9 mouse cellular contexts compared by ENCODE assay signal in genomic region chr1:82288421-82288990, GRCm38 (mm10). TPM values are rescaled to one million over a fixed set of nuclear protein-coding genes. Genes with fewer than 3 reads are reported as not detected.
DNase-seq lines count a peak whose midpoint lies in the region; ATAC-seq lines count a peak whose summit lies in the region.
"Had no signal": no experiment of that assay in that cellular context is flagged by ENCODE, and none has a peak within 500 bp of the region (broad histone marks: within the 10 kb centered on the region; RNA-seq: fewer than 3 reads in every experiment).

No protein-coding gene starts in this region.

- 95% methylated on average over 18 of the region's 18 CpGs for WGBS in embryonic facial prominence, embryonic 12.5 days
- WGBS in heart, embryonic 13.5 days: 70% methylated on average over 18 of the region's 18 CpGs
- WGBS in limb, embryonic 13.5 days: 94% methylated on average over 18 of the region's 18 CpGs
- WGBS in stomach, embryonic 15.5 days: 88% methylated on average over 18 of the region's 18 CpGs

- no peak for ATAC-seq in embryonic facial prominence, embryonic 12.5 days (ENCODE audit: insufficient number of reproducible peaks, insufficient read depth, low FRiP score, low TSS enrichment)
- ATAC-seq in heart, embryonic 13.5 days (ENCODE audit: extremely low read depth, insufficient number of reproducible peaks, low FRiP score, low TSS enrichment): no peak
- ATAC-seq in limb, embryonic 13.5 days (ENCODE audit: low FRiP score, low read depth): no peak
- no peak for ATAC-seq in stomach, embryonic 15.5 days (ENCODE audit: insufficient read depth, low FRiP score, low read depth)
- ATAC-seq: Patski had no signal

- H3K27ac ChIP-seq in embryonic facial prominence, embryonic 12.5 days: no peak overlapping the region
- peak overlapping the region; percentile 98 for H3K27ac ChIP-seq in heart, embryonic 13.5 days (replicated peaks)
- no peak overlapping the region for H3K27ac ChIP-seq in limb, embryonic 13.5 days
- no peak overlapping the region for H3K27ac ChIP-seq in stomach, embryonic 15.5 days

- no peaks in the 10 kb centered on the region for H3K27me3 ChIP-seq in embryonic facial prominence, embryonic 12.5 days
- peaks cover 29% of the 10 kb centered on the region for H3K27me3 ChIP-seq in heart, embryonic 13.5 days (replicated peaks)
- no peaks in the 10 kb centered on the region for H3K27me3 ChIP-seq in limb, embryonic 13.5 days
- H3K27me3 ChIP-seq in stomach, embryonic 15.5 days (replicated peaks): no peaks in the 10 kb centered on the region
- H3K27me3 ChIP-seq: Patski had no signal

- H3K9me3 ChIP-seq in embryonic facial prominence, embryonic 12.5 days: no peaks in the 10 kb centered on the region
- no peaks in the 10 kb centered on the region for H3K9me3 ChIP-seq in heart, embryonic 13.5 days
- H3K9me3 ChIP-seq in limb, embryonic 13.5 days: peaks cover 5% of the 10 kb centered on the region; the same call in 1 of the 2 replicates
- no peaks in the 10 kb centered on the region for H3K9me3 ChIP-seq in stomach, embryonic 15.5 days

- peaks cover 46% of the 10 kb centered on the region for H3K4me1 ChIP-seq in embryonic facial prominence, embryonic 12.5 days
- H3K4me1 ChIP-seq in heart, embryonic 13.5 days: peaks cover 40% of the 10 kb centered on the region
- H3K4me1 ChIP-seq in limb, embryonic 13.5 days: peaks cover 46% of the 10 kb centered on the region
- H3K4me1 ChIP-seq in stomach, embryonic 15.5 days: peaks cover 40% of the 10 kb centered on the region

- peaks cover 26% of the 10 kb centered on the region for H3K36me3 ChIP-seq in embryonic facial prominence, embryonic 12.5 days
- peaks cover 25% of the 10 kb centered on the region for H3K36me3 ChIP-seq in heart, embryonic 13.5 days
- peaks cover 26% of the 10 kb centered on the region for H3K36me3 ChIP-seq in limb, embryonic 13.5 days
- peaks cover 7% of the 10 kb centered on the region; the same call in 1 of the 2 replicates for H3K36me3 ChIP-seq in stomach, embryonic 15.5 days

- peak; percentile 22 for DNase-seq in layer of hippocampus, adult 9-11 months
- no peak for DNase-seq in layer of hippocampus, adult 9-10 months (ENCODE audit: low spot score)
- DNase-seq in natural killer cell, adult 2 months (ENCODE audit: low spot score in 2 of 2): no peak
- DNase-seq in yolk sac, embryonic 10.5 days (ENCODE audit: low spot score): no peak

- H3K4me3 ChIP-seq in embryonic facial prominence, embryonic 12.5 days: peak overlapping the region; percentile 74
- H3K4me3 ChIP-seq in heart, embryonic 13.5 days: peak overlapping the region; percentile 80
- peak overlapping the region; percentile 75 for H3K4me3 ChIP-seq in limb, embryonic 13.5 days
- peak overlapping the region; percentile 71; the same call in 1 of the 2 replicates for H3K4me3 ChIP-seq in stomach, embryonic 15.5 days (replicated peaks)

- peak overlapping the region; percentile 75 for H3K4me2 ChIP-seq in embryonic facial prominence, embryonic 12.5 days (replicated peaks)
- H3K4me2 ChIP-seq in heart, embryonic 13.5 days: peak overlapping the region; percentile 72
- H3K4me2 ChIP-seq in limb, embryonic 13.5 days (replicated peaks): peak overlapping the region; percentile 92
- peak overlapping the region; percentile 88 for H3K4me2 ChIP-seq in stomach, embryonic 15.5 days

- H3K9ac ChIP-seq in embryonic facial prominence, embryonic 12.5 days: no peak overlapping the region
- H3K9ac ChIP-seq in heart, embryonic 13.5 days: peak overlapping the region; percentile 95
- peak overlapping the region; percentile 84; the same call in 1 of the 2 replicates for H3K9ac ChIP-seq in limb, embryonic 13.5 days
- H3K9ac ChIP-seq in stomach, embryonic 15.5 days: no peak overlapping the region

RNA-seq across cellular contexts. Expression of gene Irs1, which starts 2.7 kb away (rescaled TPM):
- 14.0 and 14.7 TPM in 2 replicates for polyA plus RNA-seq in embryonic facial prominence, embryonic 12.5 days (2016; fragmentation: Nextera tagmentation; extraction: Ambion mirVana)
- 9.3 and 9.5 TPM in 2 replicates for polyA plus RNA-seq in heart, embryonic 13.5 days (2015; fragmentation: Nextera tagmentation; extraction: Ambion mirVana)
- polyA plus RNA-seq in limb, embryonic 13.5 days (2015; fragmentation: Nextera tagmentation; extraction: Ambion mirVana): 10.7 and 11.8 TPM in 2 replicates
- 4.4 and 4.6 TPM in 2 replicates for polyA plus RNA-seq in stomach, embryonic 15.5 days (2015; fragmentation: Nextera tagmentation; extraction: Ambion mirVana)

RNA-seq across cellular contexts. Expression of gene Rhbdd1, which starts 27.7 kb away (rescaled TPM):
- 7.3 and 7.6 TPM in 2 replicates for polyA plus RNA-seq in embryonic facial prominence, embryonic 12.5 days (2016; fragmentation: Nextera tagmentation; extraction: Ambion mirVana)
- 8.7 and 9.7 TPM in 2 replicates for polyA plus RNA-seq in heart, embryonic 13.5 days (2015; fragmentation: Nextera tagmentation; extraction: Ambion mirVana)
- polyA plus RNA-seq in limb, embryonic 13.5 days (2015; fragmentation: Nextera tagmentation; extraction: Ambion mirVana): 7.6 TPM in 2 replicates
- 10.7 and 11.2 TPM in 2 replicates for polyA plus RNA-seq in stomach, embryonic 15.5 days (2015; fragmentation: Nextera tagmentation; extraction: Ambion mirVana)

RNA-seq across cellular contexts. Expression of gene Gm9747, which starts 55.6 kb away (rescaled TPM):
- 29.5 and 34.3 TPM in 2 replicates for polyA plus RNA-seq in embryonic facial prominence, embryonic 12.5 days (2016; fragmentation: Nextera tagmentation; extraction: Ambion mirVana)
- 33.4 and 34.4 TPM in 2 replicates for polyA plus RNA-seq in heart, embryonic 13.5 days (2015; fragmentation: Nextera tagmentation; extraction: Ambion mirVana)
- 32.1 and 34.9 TPM in 2 replicates for polyA plus RNA-seq in limb, embryonic 13.5 days (2015; fragmentation: Nextera tagmentation; extraction: Ambion mirVana)
- 13.4 and 13.7 TPM in 2 replicates for polyA plus RNA-seq in stomach, embryonic 15.5 days (2015; fragmentation: Nextera tagmentation; extraction: Ambion mirVana)

Comparison
In these comparisons a context has a peak if more than half of its experiments do, and no peak if none do; other contexts are left out.
1. H3K9ac ChIP-seq: peak in heart, embryonic 13.5 days (single experiment) and limb, embryonic 13.5 days (single experiment); none in embryonic facial prominence, embryonic 12.5 days (single experiment) and stomach, embryonic 15.5 days (single experiment).
2. Peak in every context shown above with its lines, with median percentiles within 50 percentile points of each other: H3K4me2 ChIP-seq and H3K4me3 ChIP-seq.